Mouse (Mus musculus) G1E (cell line): Measurements from ENCODE around the gene Gm11549. TPM values are rescaled to one million over a fixed set of nuclear protein-coding genes. Genes with fewer than 3 reads are reported as not detected.

Experiments
- ATAC-seq: 2 replicates; pipeline ENCODE4 v1.8.0; 2016; ENCODE audit warnings: mild to moderate bottlenecking; ENCODE audit not compliant: insufficient number of reproducible peaks, poor library complexity, low FRiP score, severe bottlenecking; ENCODE audit errors: extremely low read depth
- DNase-seq: peaks from one replicate; pipeline ENCODE4 v3.0.0; 2012; ENCODE audit warnings: low spot score
- H3K27me3 ChIP-seq: 2 replicates; pipeline ENCODE4 v1.6.1; 2012; ENCODE audit warnings: mild to moderate bottlenecking, low read length, inconsistent platforms; ENCODE audit not compliant: insufficient read depth
- H3K36me3 ChIP-seq: replicated peaks from 2 replicates; pipeline ENCODE3; 2012; ENCODE audit warnings: mild to moderate bottlenecking, inconsistent platforms
- H3K4me1 ChIP-seq: 2 replicates; pipeline ENCODE4 v1.6.1; 2012; ENCODE audit warnings: low read depth, low read length, inconsistent platforms, mixed read lengths; ENCODE audit not compliant: insufficient read depth
- H3K4me3 ChIP-seq: 2 replicates; pipeline ENCODE4 v1.5.1; 2012; ENCODE audit warnings: low read depth, mild to moderate bottlenecking, inconsistent platforms, low read length, moderate library complexity, mixed read lengths
- H3K9me3 ChIP-seq: replicated peaks from 2 replicates; pipeline ENCODE4 v1.6.1; 2012; ENCODE audit warnings: inconsistent platforms
- CTCF ChIP-seq: IDR thresholded peaks from 2 replicates; pipeline ENCODE4 v1.5.1; 2012; ENCODE audit warnings: low read depth, low read length, inconsistent platforms, mixed read lengths
- GATA1 ChIP-seq: IDR thresholded peaks from 2 replicates; pipeline ENCODE4 v1.6.1; 2012; ENCODE audit warnings: borderline replicate concordance, low read length, inconsistent platforms, mixed read lengths
- GATA2 ChIP-seq: IDR thresholded peaks from 2 replicates; pipeline ENCODE4 v1.6.1; 2012; ENCODE audit warnings: low read depth, low read length, inconsistent platforms, borderline replicate concordance
- POLR2AphosphoS5 ChIP-seq: IDR thresholded peaks from 2 replicates; pipeline ENCODE4 v1.6.1; 2012; ENCODE audit warnings: low read depth, low read length, inconsistent platforms; ENCODE audit not compliant: insufficient replicate concordance
- TAL1 ChIP-seq: conservative IDR thresholded peaks from 2 replicates; pipeline ENCODE4 v1.6.1; 2012; ENCODE audit warnings: low read depth, low read length, inconsistent platforms, mixed read lengths
- polyA plus RNA-seq: library from polyadenylated mRNA; stranded (reverse); fragments of >175 nt; gene quantifications from 2 replicates; pipeline ENCODE4 v1.2.3, GENCODE M21; 2012
- total RNA-seq, 2 experiments: library from RNA; stranded (forward) in 1 of 2; stranded (reverse) in 1 of 2; fragments of 200-1000 nt in 1 of 2; fragments of >200 nt in 1 of 2; fragmentation: Nextera tagmentation in 1 of 2; gene quantifications; 2 replicates each; pipeline ENCODE4 v1.2.3; 2014 to 2017

The Gm11549 gene
- total and polyA plus RNA-seq, 3 experiments, result 0.05 TPM; not detected in 2

DNA sequence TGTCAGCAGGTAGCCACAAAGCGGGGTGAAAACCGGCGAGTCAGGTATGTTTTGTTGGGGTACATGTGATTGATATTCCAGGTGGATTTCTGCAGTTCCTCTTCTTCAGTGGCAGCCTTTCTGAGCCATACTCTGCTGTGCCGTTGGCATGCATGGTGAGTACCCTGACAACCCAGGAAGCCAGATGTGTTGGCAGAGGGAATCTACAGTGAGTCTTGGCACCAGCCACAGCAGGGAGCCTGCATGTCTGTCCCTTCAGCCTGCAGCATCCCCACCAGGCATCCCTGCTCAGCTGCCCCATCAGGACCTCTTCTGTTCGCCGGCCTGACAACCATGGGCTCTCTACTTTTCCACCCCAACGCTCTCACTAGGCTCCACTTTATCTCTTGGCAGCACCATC lies 20.1 kb downstream of the Gm11549 start:
- peaks cover 2% of the 10 kb centered on the region; the same call in 1 of the 2 replicates for H3K4me1 ChIP-seq
- H3K27me3 ChIP-seq, result peaks cover 11% of the 10 kb centered on the region
- no peak overlapping the region for H3K4me3 ChIP-seq
- no peaks in the 10 kb centered on the region for H3K9me3 ChIP-seq
- TF ChIP-seq GATA2 (no peak), TAL1 (no peak), GATA1 (no peak), CTCF (no peak), POLR2AphosphoS5 (no peak)
- no peak for DNase-seq
- ATAC-seq, result no peak
- H3K36me3 ChIP-seq, result no peaks in the 10 kb centered on the region

DNA sequence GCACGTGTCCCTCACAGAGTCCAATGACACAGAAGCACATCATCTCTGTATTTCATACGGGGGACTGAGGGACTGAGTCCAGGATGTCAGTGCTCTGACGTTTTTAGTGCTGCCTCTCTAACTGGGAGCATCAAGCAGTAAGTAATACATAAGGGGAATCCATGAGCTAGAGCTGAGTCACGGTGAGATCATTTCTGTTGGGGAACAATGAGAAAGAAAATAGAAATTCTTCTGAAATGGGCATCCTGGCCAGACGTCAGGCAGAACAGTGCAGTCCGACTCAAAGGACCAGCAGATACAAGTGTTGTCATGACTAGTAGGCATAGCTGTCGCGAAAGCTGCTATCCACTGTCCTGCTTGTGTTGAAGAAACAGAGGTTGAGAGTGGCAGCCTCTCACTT lies 20.6 kb downstream of the Gm11549 start:
- ATAC-seq, result no peak
- H3K4me3 ChIP-seq, result no peak overlapping the region

DNA sequence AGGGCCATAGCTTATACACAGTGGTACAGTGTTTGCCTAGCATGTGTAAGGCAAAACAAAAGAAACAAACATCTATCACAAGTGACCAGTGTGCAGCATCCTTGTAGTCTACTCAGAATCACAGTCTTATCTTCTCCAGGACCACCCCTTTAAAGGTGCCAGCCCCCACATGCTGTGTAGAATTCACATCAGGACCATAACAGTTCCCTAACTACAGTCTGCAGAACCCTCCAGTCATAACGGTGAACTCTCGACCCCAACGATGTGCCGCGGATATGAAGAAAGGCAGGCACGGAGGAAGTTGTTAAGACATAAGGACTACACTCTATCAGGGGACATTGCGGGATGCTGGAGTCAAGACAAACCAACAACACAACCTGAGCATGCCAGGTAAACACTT lies 22.2 kb downstream of the Gm11549 start:
- ATAC-seq, result no peak

More for the DNA sequence above, 20.6 kb downstream of the Gm11549 start:
- DNase-seq, result no peak
- TF ChIP-seq CTCF (no peak), GATA2 (no peak), POLR2AphosphoS5 (no peak), GATA1 (no peak), TAL1 (no peak)
- H3K9me3 ChIP-seq, result no peaks in the 10 kb centered on the region
- H3K4me1 ChIP-seq, result peaks cover 2% of the 10 kb centered on the region; the same call in 1 of the 2 replicates
- peaks cover 11% of the 10 kb centered on the region for H3K27me3 ChIP-seq
- H3K36me3 ChIP-seq, result no peaks in the 10 kb centered on the region

DNA sequence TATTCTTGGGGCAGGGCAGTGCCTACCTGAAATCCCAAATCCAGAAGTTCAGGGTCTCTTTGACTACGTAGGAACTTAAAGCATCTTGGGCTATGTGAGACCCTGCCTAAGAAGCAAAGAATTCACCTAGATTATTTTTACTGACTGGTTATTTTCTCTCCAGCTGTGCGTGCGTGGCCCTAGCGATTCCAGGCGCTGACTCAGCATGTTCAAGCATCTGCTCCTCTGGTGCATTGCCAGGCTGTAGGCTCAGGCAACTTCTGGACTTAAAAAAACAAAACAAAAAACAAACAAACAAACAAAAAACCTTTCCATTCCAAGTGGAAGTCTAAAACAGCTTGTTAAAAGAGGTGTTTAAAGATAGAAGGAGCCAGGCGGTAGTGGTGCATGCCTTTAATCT lies 23.4 kb downstream of the Gm11549 start:
- Histone ChIP-seq H3K27me3 (peaks cover 7% of the 10 kb centered on the region; the same call in 1 of the 2 replicates), H3K4me3 (no peak overlapping the region), H3K36me3 (no peaks in the 10 kb centered on the region), H3K9me3 (no peaks in the 10 kb centered on the region), H3K4me1 (peaks cover 24% of the 10 kb centered on the region)
- ATAC-seq (no peak), DNase-seq (no peak)
- TF ChIP-seq CTCF (no peak), POLR2AphosphoS5 (no peak), TAL1 (no peak), GATA1 (no peak), GATA2 (no peak)

More for the DNA sequence above, 22.2 kb downstream of the Gm11549 start:
- no peak for DNase-seq
- TF ChIP-seq GATA1, result no peak
- no peak for TF ChIP-seq GATA2
- TF ChIP-seq CTCF, result no peak
- no peak for TF ChIP-seq TAL1
- TF ChIP-seq POLR2AphosphoS5, result no peak
- Histone ChIP-seq H3K27me3 (peaks cover 7% of the 10 kb centered on the region; the same call in 1 of the 2 replicates), H3K9me3 (no peaks in the 10 kb centered on the region), H3K4me1 (peaks cover 12% of the 10 kb centered on the region), H3K4me3 (no peak overlapping the region), H3K36me3 (no peaks in the 10 kb centered on the region)

DNA sequence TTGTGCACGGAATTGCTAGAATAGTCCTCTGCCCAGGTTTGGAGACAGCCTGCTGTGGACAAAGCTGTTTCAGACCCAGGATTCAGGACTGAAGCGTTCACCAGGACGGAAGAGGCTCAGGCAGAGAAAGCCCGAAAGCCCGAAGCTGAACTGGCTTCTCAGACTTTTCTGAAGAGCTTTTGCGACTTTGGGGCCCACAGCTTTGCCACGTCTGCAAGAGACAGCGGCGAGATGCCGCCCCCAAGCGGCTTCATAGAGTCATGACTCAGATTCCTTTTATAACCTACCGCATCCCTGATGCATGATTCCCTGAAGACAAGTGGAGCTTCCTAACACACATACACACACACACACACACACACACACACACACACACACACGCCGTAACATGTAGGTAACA lies 24.9 kb downstream of the Gm11549 start:
- H3K9me3 ChIP-seq, result 0 out of 2 replicates have a peak, but pooled peaks cover 3% of the 10 kb centered on the region
- H3K27me3 ChIP-seq, result peaks cover 13% of the 10 kb centered on the region
- H3K36me3 ChIP-seq, result no peaks in the 10 kb centered on the region
- no peak for ATAC-seq
- H3K4me1 ChIP-seq, result peaks cover 36% of the 10 kb centered on the region
- peak; percentile 17; the same call in 1 of the 2 replicates for TF ChIP-seq CTCF
- TF ChIP-seq GATA2, result no peak
- DNase-seq, result peak; percentile 13
- H3K4me3 ChIP-seq, result no peak overlapping the region

DNA sequence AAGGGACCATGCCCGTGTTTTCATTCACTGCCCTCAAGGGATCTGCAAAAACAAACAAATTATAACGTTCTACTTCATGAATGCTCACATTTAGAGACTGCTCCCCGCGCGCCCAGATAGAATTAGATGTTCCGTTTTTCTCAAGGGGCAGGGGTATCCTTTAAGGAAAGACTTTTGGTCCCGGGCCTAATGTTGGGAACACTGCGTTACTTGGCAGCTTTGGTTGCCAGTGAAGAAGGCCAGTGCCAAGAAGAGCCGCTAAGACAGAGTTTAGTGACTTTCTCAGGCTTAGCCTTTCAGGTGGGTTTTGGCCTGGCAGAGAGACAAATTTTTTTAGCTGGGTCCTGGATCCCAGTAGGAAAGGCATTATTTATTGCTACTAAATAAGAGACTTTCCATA lies 25.3 kb downstream of the Gm11549 start:
- no peak for TF ChIP-seq CTCF
- no peak for TF ChIP-seq GATA1
- TF ChIP-seq POLR2AphosphoS5, result no peak
- no peak for TF ChIP-seq TAL1
- H3K4me3 ChIP-seq, result no peak overlapping the region
- no peaks in the 10 kb centered on the region for H3K36me3 ChIP-seq
- H3K4me1 ChIP-seq, result peaks cover 37% of the 10 kb centered on the region
- ATAC-seq (no peak), DNase-seq (no peak)
- 0 out of 2 replicates have a peak, but pooled peaks cover 3% of the 10 kb centered on the region for H3K9me3 ChIP-seq
- H3K27me3 ChIP-seq, result peaks cover 9% of the 10 kb centered on the region; the same call in 1 of the 2 replicates

DNA sequence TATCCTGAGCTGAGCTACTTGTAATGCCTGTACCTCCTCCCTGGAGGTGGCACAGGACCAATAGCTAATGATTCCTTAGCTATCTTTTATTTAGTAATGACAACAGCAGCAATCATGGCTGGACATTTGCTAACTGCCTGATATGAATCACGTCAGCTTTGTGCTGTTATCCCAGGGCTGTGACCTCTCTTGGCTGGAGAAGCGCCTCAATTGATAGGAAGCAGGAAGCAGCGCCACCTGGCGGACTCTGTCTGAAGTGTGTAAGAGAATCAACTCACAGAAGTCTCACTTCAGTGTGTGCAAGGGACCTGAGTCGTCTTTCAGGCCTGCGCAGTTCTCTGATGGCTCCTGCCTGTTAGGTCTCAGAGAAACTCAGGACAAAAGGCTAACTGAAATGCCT lies 26.2 kb downstream of the Gm11549 start:
- H3K9me3 ChIP-seq, result 0 out of 2 replicates have a peak, but pooled peaks cover 3% of the 10 kb centered on the region
- DNase-seq, result peak; percentile 27
- ATAC-seq, result no peak; the same call in 1 of the 2 replicates
- peaks cover 9% of the 10 kb centered on the region; the same call in 1 of the 2 replicates for H3K27me3 ChIP-seq
- H3K4me1 ChIP-seq, result peaks cover 38% of the 10 kb centered on the region
- H3K4me3 ChIP-seq, result no peak overlapping the region
- no peak for TF ChIP-seq TAL1
- TF ChIP-seq CTCF, result peak; percentile 74
- no peak for TF ChIP-seq POLR2AphosphoS5
- no peaks in the 10 kb centered on the region for H3K36me3 ChIP-seq
